ENCODE assay signal across 19 mouse cellular contexts in genomic region chr7:27857227-27857626, GRCm38 (mm10).
"Had no signal": no experiment of that assay in that cellular context is flagged by ENCODE, and none has a peak within 500 bp of the region (broad histone marks: within the 10 kb centered on the region; RNA-seq: fewer than 3 reads in every experiment).

Gene Zfp607a (plus strand): TSS chr7:27857527.

- H3K9ac ChIP-seq: liver, embryonic 15.5 days; liver, postnatal 0 days; lung, embryonic 15.5 days; midbrain, embryonic 13.5 days; midbrain, embryonic 15.5 days; neural tube, embryonic 13.5 days; stomach, embryonic 15.5 days had no signal

- H3K27ac ChIP-seq: liver, embryonic 15.5 days; lung, embryonic 15.5 days; macrophage; midbrain, embryonic 13.5 days; midbrain, embryonic 15.5 days; neural tube, embryonic 13.5 days; stomach, embryonic 15.5 days; stomach, postnatal 0 days had no signal

- H3K27me3 ChIP-seq: liver, embryonic 15.5 days; lung, embryonic 15.5 days; megakaryocyte, embryonic 14.5 days; midbrain, embryonic 13.5 days; midbrain, embryonic 15.5 days; neural tube, embryonic 13.5 days; stomach, embryonic 15.5 days had no signal

- H3K4me3 ChIP-seq: liver, embryonic 15.5 days; lung, embryonic 15.5 days; megakaryocyte, embryonic 14.5 days; midbrain, embryonic 13.5 days; midbrain, embryonic 15.5 days; neural tube, embryonic 13.5 days; stomach, embryonic 15.5 days had no signal

- H3K36me3 ChIP-seq: stomach, embryonic 15.5 days had no signal

- ATAC-seq: liver, postnatal 0 days; lung, postnatal 0 days; midbrain, embryonic 13.5 days; midbrain, embryonic 15.5 days had no signal

- H3K9me3 ChIP-seq: liver, embryonic 15.5 days; lung, embryonic 15.5 days; midbrain, embryonic 13.5 days; midbrain, embryonic 15.5 days; neural tube, embryonic 13.5 days; stomach, embryonic 15.5 days had no signal

- DNase-seq: liver, postnatal 0 days; lung, adult 2 months; lung, postnatal 14 days; lung, postnatal 36 days; right cerebral cortex, postnatal 14 days; thymus, adult 2 months; thymus, postnatal 25 days; thymus, postnatal 4 days had no signal

- H3K4me2 ChIP-seq: liver, embryonic 15.5 days; lung, embryonic 15.5 days; midbrain, embryonic 11.5 days; midbrain, embryonic 13.5 days; midbrain, embryonic 15.5 days; neural tube, embryonic 13.5 days; stomach, embryonic 15.5 days had no signal
